Mouse (Mus musculus): ENCODE measurements around the gene Zkscan14. TPM values are rescaled to one million over a fixed set of nuclear protein-coding genes. Genes with fewer than 3 reads are reported as not detected.

Zkscan14 gene
- polyA plus RNA-seq, 1 experiment from 2014 or later: 11.1 TPM

DNA sequence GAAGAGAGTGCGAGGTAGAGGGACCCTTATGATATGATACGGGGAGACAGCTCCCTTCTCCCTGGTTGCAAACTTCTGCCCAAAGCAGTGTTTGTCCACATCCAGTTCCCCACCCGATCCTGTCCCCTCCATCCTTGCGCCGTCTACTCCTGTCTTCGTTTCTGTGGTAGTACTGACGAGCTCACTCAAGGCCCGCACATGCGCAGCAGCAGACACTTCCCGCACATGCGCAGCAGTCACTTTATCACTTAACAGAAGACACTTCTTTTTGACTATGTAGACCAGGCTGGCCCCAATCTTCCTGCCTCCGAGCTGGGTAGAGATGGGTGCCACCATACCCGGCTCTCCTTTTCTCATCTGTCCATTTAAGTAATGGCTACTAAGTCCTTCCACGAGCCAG, 40.3 kb downstream of the Zkscan14 start:
- H3K9ac ChIP-seq: no peak overlapping the region
- no peak for ATAC-seq (ENCODE audit: insufficient number of reproducible peaks, low FRiP score, low TSS enrichment, low read depth)
- H3K4me2 ChIP-seq: no peak overlapping the region
- H3K9me3 ChIP-seq: no peaks in the 10 kb centered on the region
- H3K36me3 ChIP-seq: peaks cover 80% of the 10 kb centered on the region
- H3K4me1 ChIP-seq: peaks cover 10% of the 10 kb centered on the region
- 93% methylated on average over 14 of the region's 14 CpGs for WGBS
- no peak overlapping the region for H3K27ac ChIP-seq
- H3K4me3 ChIP-seq: no peak overlapping the region
- H3K27me3 ChIP-seq: no peaks in the 10 kb centered on the region

DNA sequence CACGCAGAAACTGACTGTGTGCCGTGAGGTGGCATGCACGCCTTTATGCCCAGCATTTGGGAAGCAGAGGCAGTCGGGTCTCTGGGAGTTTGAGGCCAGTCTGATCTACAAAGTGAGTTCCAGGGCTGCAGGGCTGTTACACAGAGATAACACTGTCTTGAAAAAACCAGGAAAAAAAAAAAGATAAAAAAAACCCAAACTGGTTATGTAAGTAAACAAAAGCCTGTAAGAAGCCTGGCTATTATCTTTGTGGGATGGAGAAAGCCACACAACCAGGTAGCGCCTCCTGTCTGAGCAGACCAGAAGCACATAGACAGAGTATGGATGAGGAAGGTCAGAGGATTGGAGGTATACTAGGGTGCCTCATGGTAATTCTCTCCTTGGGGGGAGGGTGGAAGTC, 49.0 kb downstream of the Zkscan14 start:
- WGBS: 94% methylated on average over 5 of the region's 5 CpGs
- ATAC-seq (ENCODE audit: insufficient number of reproducible peaks, low FRiP score, low TSS enrichment, low read depth): no peak
- Histone ChIP-seq H3K36me3 (peaks cover 87% of the 10 kb centered on the region), H3K27ac (no peak overlapping the region), H3K9me3 (no peaks in the 10 kb centered on the region), H3K9ac (no peak overlapping the region), H3K27me3 (no peaks in the 10 kb centered on the region), H3K4me1 (no peaks in the 10 kb centered on the region), H3K4me3 (no peak overlapping the region), H3K4me2 (no peak overlapping the region)

DNA sequence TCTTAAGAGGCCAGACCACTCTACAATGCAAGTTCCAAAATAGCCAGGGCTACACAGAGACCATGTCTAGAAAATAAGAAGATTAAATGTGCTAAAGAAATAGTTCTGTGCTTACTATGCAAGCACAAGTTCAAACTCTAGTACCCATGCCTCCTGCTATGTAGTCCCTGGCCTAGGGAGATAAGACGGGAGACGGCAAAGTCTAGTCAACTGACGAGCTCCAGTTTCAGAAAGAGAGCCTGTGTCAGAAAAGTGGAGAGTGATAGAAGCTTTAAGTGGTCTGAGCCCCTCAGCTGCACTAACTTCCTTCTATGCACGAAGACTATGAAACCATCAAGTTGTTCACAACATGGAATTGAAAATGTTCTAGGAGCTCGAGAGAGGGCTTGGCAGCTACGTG, 52.4 kb downstream of the Zkscan14 start:
- 85% methylated on average over 6 of the region's 6 CpGs for WGBS
- no peak overlapping the region for H3K4me2 ChIP-seq
- H3K36me3 ChIP-seq: peaks cover 98% of the 10 kb centered on the region
- H3K9ac ChIP-seq: no peak overlapping the region
- H3K4me1 ChIP-seq: no peaks in the 10 kb centered on the region
- no peak overlapping the region for H3K27ac ChIP-seq
- no peak for ATAC-seq (ENCODE audit: insufficient number of reproducible peaks, low FRiP score, low TSS enrichment, low read depth)
- H3K9me3 ChIP-seq: no peaks in the 10 kb centered on the region
- no peaks in the 10 kb centered on the region for H3K27me3 ChIP-seq
- no peak overlapping the region for H3K4me3 ChIP-seq

- H3K4me1 ChIP-seq: no peaks in the 10 kb centered on the region
- no peak overlapping the region for H3K4me3 ChIP-seq
- H3K9me3 ChIP-seq: no peaks in the 10 kb centered on the region
- no peaks in the 10 kb centered on the region for H3K27me3 ChIP-seq
- 86% methylated on average over 5 of the region's 5 CpGs for WGBS
- ATAC-seq (ENCODE audit: insufficient number of reproducible peaks, low FRiP score, low TSS enrichment, low read depth): no peak
- H3K27ac ChIP-seq: no peak overlapping the region
- no peak overlapping the region for H3K4me2 ChIP-seq
- no peak overlapping the region for H3K9ac ChIP-seq
- H3K36me3 ChIP-seq: peaks cover 98% of the 10 kb centered on the region
Observed at GRCm38 (mm10) chr5:145147748-145148147, 53.9 kb downstream of the Zkscan14 start.

Other genes starting within 250 kb of the Zkscan14 start
- 16.3 and 18.3 TPM in 2 replicates for gene Smurf1, start 236.0 kb downstream of the Zkscan14 start, polyA plus RNA-seq (2015; fragmentation: Nextera tagmentation; extraction: Ambion mirVana)
- not detected in 2 replicates for gene Gm4871, start 169.1 kb downstream of the Zkscan14 start, polyA plus RNA-seq (2015; fragmentation: Nextera tagmentation; extraction: Ambion mirVana)
- not detected in 2 replicates for gene 1700018F24Rik, start 158.9 kb downstream of the Zkscan14 start, polyA plus RNA-seq (2015; fragmentation: Nextera tagmentation; extraction: Ambion mirVana)
- gene Arpc1a, start 118.0 kb downstream of the Zkscan14 start, polyA plus RNA-seq (2015; fragmentation: Nextera tagmentation; extraction: Ambion mirVana): 143 and 147 TPM in 2 replicates
- not detected in 2 replicates for gene Kpna7, start 117.8 kb downstream of the Zkscan14 start, polyA plus RNA-seq (2015; fragmentation: Nextera tagmentation; extraction: Ambion mirVana)
- gene Arpc1b, start 87.7 kb downstream of the Zkscan14 start, polyA plus RNA-seq (2015; fragmentation: Nextera tagmentation; extraction: Ambion mirVana): 389 and 480 TPM in 2 replicates
- 89.2 and 95.1 TPM in 2 replicates for gene Pdap1, start 61.6 kb downstream of the Zkscan14 start, polyA plus RNA-seq (2015; fragmentation: Nextera tagmentation; extraction: Ambion mirVana)
- gene Bud31, start 61.5 kb downstream of the Zkscan14 start, polyA plus RNA-seq (2015; fragmentation: Nextera tagmentation; extraction: Ambion mirVana): 168 and 184 TPM in 2 replicates
- 17.2 TPM in 2 replicates for gene Ptcd1, start 34.8 kb downstream of the Zkscan14 start, polyA plus RNA-seq (2015; fragmentation: Nextera tagmentation; extraction: Ambion mirVana)
- 40.7 and 40.8 TPM in 2 replicates for gene Cpsf4, start 34.7 kb downstream of the Zkscan14 start, polyA plus RNA-seq (2015; fragmentation: Nextera tagmentation; extraction: Ambion mirVana)
- gene Atp5j2, start 9.8 kb downstream of the Zkscan14 start, polyA plus RNA-seq (2015; fragmentation: Nextera tagmentation; extraction: Ambion mirVana): 590 and 623 TPM in 2 replicates
- 13.3 and 13.6 TPM in 2 replicates for gene Zkscan5, start 2.7 kb upstream of the Zkscan14 start, polyA plus RNA-seq (2015; fragmentation: Nextera tagmentation; extraction: Ambion mirVana)
- gene Zfp655, start 29.8 kb upstream of the Zkscan14 start, polyA plus RNA-seq (2015; fragmentation: Nextera tagmentation; extraction: Ambion mirVana): 32.3 and 33.2 TPM in 2 replicates
- gene Zscan25, start 78.6 kb upstream of the Zkscan14 start, polyA plus RNA-seq (2015; fragmentation: Nextera tagmentation; extraction: Ambion mirVana): 0.25 and 0.92 TPM in 2 replicates
- gene Cyp3a57, start 143.4 kb upstream of the Zkscan14 start, polyA plus RNA-seq (2015; fragmentation: Nextera tagmentation; extraction: Ambion mirVana): not detected in 2 replicates

Data from limb, embryonic 15.5 days (tissue).